Mouse (Mus musculus) Patski (cell line): ENCODE data around the gene Pcsk7. TPM values are rescaled to one million over a fixed set of nuclear protein-coding genes. Genes with fewer than 3 reads are reported as not detected.

Source experiments
- ATAC-seq: fragments of 100-300 bp; one replicate; pipeline ENCODE4 v1.8.0; 2021
- CTCF ChIA-PET: fragments of 350-600 bp; sonication (Branson Sonifier 250); formaldehyde crosslinking; loops from one replicate; lab custom pipeline; 2022; ENCODE audit warnings: inconsistent platforms; lab: Charles Lee
- POLR2A ChIA-PET: fragments of 350-600 bp; sonication (Branson Sonifier 250); formaldehyde crosslinking; loops from one replicate; lab custom pipeline; 2022; ENCODE audit warnings: antibody characterized with exemption, inconsistent platforms; lab: Charles Lee
- DNase-seq: peaks from one replicate; pipeline ENCODE4 v3.0.0-alpha.2; 2011; ENCODE audit warnings: low read depth, low spot score
- H3K27me3 ChIP-seq: fragments of 371-371 bp; one replicate; pipeline ENCODE4 v1.5.1; 2021
- CTCF ChIP-seq: fragments of 100-300 bp; IDR thresholded peaks from one replicate; pipeline ENCODE4 v1.5.1; 2021
- in situ Hi-C: fragments of 300-500 bp; cut with MboI; formaldehyde crosslinking; loops from 3 replicates; pipeline ENCODE4 v1.11.1; 2018; ENCODE audit warnings: low pct_unique_long_range_greater_than_20kb, mixed read lengths
- polyA plus RNA-seq: library from polyadenylated mRNA; unstranded; gene quantifications from one replicate; pipeline ENCODE4 v1.2.3, GENCODE M21; 2021

Pcsk7 gene
- 25.4 TPM for polyA plus RNA-seq

DNA sequence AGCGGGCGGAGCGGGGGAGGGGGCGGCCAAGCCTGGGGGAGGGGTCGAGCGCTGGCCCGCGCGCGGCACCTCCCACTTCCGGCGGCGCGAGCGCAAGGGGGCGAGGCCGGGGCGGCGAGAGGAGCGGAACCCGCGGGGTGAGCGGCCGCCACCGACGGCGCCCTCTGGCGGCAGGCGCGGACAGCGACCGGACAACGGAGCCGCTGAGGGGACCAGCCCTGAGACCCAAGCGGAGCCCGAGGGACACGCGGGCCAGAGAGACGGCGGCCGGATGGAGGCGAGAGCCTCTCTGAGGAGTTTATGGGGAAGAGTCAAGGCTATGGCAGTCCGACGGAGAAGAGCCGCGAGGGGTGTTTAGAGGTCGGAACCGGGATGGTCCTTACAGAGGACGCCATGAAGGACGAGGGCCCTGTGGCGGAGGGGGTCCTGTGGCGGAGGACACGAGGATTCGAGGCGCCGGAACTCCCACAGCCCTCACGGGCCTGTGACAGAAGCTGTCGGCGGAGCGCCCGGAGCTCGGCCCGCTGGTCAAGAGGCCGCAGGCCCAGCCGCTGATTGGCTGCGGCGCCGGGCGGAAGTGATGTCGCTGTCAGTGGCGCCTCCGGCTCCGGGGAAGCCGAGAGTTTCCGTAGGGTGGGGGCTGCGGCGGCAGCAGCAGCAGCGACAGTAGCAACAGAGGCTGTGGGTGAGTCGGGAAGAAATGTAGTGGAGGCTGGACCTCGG is at the start of gene Pcsk7, which contains the start of gene Rnf214:
TSS of gene Pcsk7 (plus strand) at position 143 of the 723 bp plus-strand sequence.
TSS of gene Rnf214 (minus strand) at position 557 of the 723 bp plus-strand sequence.
- ChIA-PET CTCF (no interaction called here), POLR2A (interaction anchor here (0.6 to 1.2 kb wide), 4 partner anchors 21 to 26 kb away, joined by 3 read pairs; no protein-coding TSS in a partner anchor)
- peak; percentile 99 for TF ChIP-seq CTCF
- peak; percentile 93 for ATAC-seq
- in situ Hi-C loops = no loop called here
- no peaks in the 10 kb centered on the region for H3K27me3 ChIP-seq
- DNase-seq = peak; percentile 30

DNA sequence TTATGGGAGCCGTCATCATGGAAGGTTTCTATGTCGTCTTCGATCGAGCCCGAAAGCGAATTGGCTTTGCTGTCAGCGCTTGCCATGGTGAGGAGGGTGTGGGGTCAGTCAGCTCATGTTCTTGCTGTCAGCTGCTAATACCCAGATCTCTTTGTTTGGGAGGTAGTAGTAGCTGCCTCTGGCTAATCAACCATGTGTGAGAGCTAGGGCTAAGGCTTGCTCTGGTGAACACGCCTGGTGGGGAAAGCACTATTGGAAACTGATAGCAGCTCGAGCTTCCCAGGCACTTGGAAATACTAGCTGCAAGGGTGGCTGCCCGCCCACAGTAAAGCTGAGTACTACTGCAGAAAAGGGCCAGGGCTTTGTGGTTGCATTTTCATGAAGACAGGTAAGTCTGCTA is 46.9 kb upstream of the Pcsk7 start:
- no peak for DNase-seq
- CTCF ChIA-PET = interaction anchor here (0.8 to 1.4 kb wide), 4 partner anchors 9 to 28 kb away, joined by 3 to 4 read pairs (median 3); no protein-coding TSS in a partner anchor
- TF ChIP-seq CTCF = no peak
- no peaks in the 10 kb centered on the region for H3K27me3 ChIP-seq
- ATAC-seq = no peak
- POLR2A ChIA-PET = no interaction called here
- in situ Hi-C loops = no loop called here

DNA sequence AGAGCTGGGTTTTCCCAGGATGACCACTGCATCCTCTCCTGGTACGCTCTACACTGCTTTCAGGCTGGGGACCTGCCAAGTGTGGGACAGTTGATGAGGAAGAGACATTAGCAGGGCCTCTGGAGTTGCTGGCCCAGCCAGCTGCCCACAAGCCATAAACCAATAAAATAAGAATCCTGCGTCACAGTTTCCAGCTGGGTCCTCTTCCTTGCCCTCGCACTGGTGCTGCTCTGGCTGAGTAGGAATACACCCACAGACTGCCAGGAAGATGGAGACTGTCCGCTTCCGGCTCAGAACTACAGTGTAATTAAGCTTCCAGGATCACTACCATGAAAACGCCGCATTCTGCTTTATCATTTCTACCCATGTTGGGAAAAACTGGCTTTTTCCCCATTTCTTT is 44.5 kb upstream of the Pcsk7 start:
- no peak for DNase-seq
- ATAC-seq = no peak
- in situ Hi-C loops = no loop called here
- ChIA-PET POLR2A (interaction anchor here (0.7 kb wide), 1 partner anchor 84 kb away, joined by 4 read pairs; no protein-coding TSS in a partner anchor), CTCF (interaction anchor here (0.7 kb wide), 2 partner anchors 12 to 67 kb away, joined by 3 read pairs; no protein-coding TSS in a partner anchor)
- no peak for TF ChIP-seq CTCF
- H3K27me3 ChIP-seq = no peaks in the 10 kb centered on the region

GRCm38 (mm10) chr9:45869181-45869580 is 37.1 kb upstream of the Pcsk7 start:
- no peaks in the 10 kb centered on the region for H3K27me3 ChIP-seq
- CTCF ChIA-PET = no interaction called here
- POLR2A ChIA-PET = no interaction called here
- TF ChIP-seq CTCF = no peak
- in situ Hi-C loops = no loop called here
- no peak for DNase-seq
- no peak for ATAC-seq

GRCm38 (mm10) chr9:45870265-45870664 is 36.0 kb upstream of the Pcsk7 start:
- ChIA-PET CTCF (no interaction called here), POLR2A (no interaction called here)
- no peak for TF ChIP-seq CTCF
- ATAC-seq (no peak), DNase-seq (no peak)
- no peaks in the 10 kb centered on the region for H3K27me3 ChIP-seq
- in situ Hi-C loops = no loop called here

GRCm38 (mm10) chr9:45877928-45878327 is 28.4 kb upstream of the Pcsk7 start:
- no peaks in the 10 kb centered on the region for H3K27me3 ChIP-seq
- ATAC-seq (no peak), DNase-seq (peak; percentile 9)
- peak; percentile 56 for TF ChIP-seq CTCF
- CTCF ChIA-PET = interaction anchor here (1.2 to 1.8 kb wide), 3 partner anchors 15 to 49 kb away, joined by 3 to 5 read pairs (median 4); partner anchors contain the start of genes Bace1 and Cep164
- POLR2A ChIA-PET = no interaction called here
- in situ Hi-C loops = no loop called here

DNA sequence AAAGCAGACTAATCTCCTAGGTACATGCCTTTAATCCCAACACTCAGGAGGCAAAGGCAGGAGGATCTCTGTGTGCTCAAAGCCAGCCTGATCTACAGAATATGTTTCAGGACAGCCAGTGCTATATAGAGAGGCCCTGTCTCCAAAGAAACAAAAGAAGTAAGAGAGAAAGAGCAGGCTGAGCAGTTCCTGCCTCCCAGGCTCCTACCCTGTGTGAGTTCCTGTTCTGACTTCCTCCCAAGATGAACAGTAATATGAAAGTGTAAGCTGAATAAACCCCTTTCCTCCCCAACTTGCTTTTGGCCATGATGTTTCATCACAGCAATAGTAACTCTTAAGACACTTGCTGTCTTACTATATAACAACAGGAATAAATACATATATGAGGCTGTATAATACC is 12.6 kb upstream of the Pcsk7 start:
- no peak for DNase-seq
- no peak for TF ChIP-seq CTCF
- no peak for ATAC-seq
- in situ Hi-C loops = no loop called here
- POLR2A ChIA-PET = no interaction called here
- H3K27me3 ChIP-seq = no peaks in the 10 kb centered on the region
- CTCF ChIA-PET = no interaction called here

DNA sequence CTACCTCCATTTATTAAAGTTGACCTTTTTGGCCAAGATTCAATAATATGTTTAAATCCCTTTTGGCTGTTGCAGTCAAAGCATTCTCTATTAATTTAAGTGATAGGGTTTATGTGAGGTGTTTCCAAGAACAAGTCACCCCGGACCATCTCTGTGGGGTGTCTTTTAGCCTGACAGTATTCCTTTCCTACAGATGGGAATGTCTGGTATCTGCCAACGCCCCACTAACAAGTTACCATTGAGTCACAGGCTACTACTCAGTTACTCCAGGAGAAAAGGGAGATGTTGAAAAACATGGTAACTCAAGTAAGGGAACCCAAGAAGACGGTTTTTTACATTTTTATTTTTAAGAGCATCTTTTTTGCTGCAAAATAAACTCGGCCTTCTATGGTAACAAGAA is 1.1 kb upstream of the Pcsk7 start:
- no peaks in the 10 kb centered on the region for H3K27me3 ChIP-seq
- POLR2A ChIA-PET = no interaction called here
- no peak for ATAC-seq
- no peak for TF ChIP-seq CTCF
- no peak for DNase-seq
- CTCF ChIA-PET = no interaction called here
- in situ Hi-C loops = no loop called here

DNA sequence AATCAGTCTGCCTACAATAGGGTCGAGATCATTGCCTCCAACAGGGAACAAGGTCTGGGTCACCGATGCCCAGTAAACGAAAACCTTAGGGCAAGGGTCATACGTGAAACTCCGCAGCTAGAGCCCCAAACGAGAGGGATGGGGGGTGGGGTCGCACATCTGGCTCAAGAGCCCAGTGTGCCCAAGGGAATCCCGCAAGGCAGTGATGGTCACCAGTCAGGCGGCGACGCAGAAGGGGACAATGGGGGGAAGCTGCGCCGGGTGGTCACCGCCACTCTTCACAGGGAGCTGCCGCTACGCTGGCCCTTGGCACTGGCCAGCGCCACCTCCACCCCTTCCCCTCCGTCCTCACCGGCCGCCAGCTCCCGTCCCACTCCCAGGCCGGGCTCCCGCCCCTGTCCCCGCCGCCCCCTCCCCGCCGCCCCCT is 473 bp upstream of the Pcsk7 start:
- H3K27me3 ChIP-seq = no peaks in the 10 kb centered on the region
- no peak for TF ChIP-seq CTCF
- ChIA-PET CTCF (no interaction called here), POLR2A (interaction anchor here (0.6 to 1.2 kb wide), 3 partner anchors 8 to 27 kb away, joined by 3 read pairs; no protein-coding TSS in a partner anchor)
- DNase-seq (no peak), ATAC-seq (peak; percentile 22)
- in situ Hi-C loops = no loop called here

GRCm38 (mm10) chr9:45907078-45907428 is 756 bp downstream of the Pcsk7 start:
- ChIA-PET CTCF (no interaction called here), POLR2A (interaction anchor here (1.0 to 1.1 kb wide), 2 partner anchors 22 to 24 kb away, joined by 3 read pairs; no protein-coding TSS in a partner anchor)
- no peak for DNase-seq
- ATAC-seq = peak; percentile 8
- no peaks in the 10 kb centered on the region for H3K27me3 ChIP-seq
- in situ Hi-C loops = no loop called here
- no peak for TF ChIP-seq CTCF

GRCm38 (mm10) chr9:45910995-45911394 is 4.7 kb downstream of the Pcsk7 start:
- TF ChIP-seq CTCF = no peak
- H3K27me3 ChIP-seq = no peaks in the 10 kb centered on the region
- no peak for ATAC-seq
- in situ Hi-C loops = no loop called here
- POLR2A ChIA-PET = no interaction called here
- CTCF ChIA-PET = interaction anchor here (1.3 to 2.9 kb wide), 2 partner anchors 20 to 26 kb away, joined by 4 to 13 read pairs; partner anchors contain the start of gene Tagln
- DNase-seq = no peak
